Mouse (Mus musculus) neural tube, embryonic 10.5 days (tissue): ENCODE measurements around the gene Guca2a.
"Not testable (repeated sequence)": the region's sequence is repeated elsewhere in the genome, so short reads cannot be mapped to it uniquely, and the experiment has no call there.

Source experiments
- DNase-seq: peaks from one replicate; pipeline ENCODE4 v3.0.0-alpha.2; 2017; ENCODE audit warnings: low spot score; ENCODE audit errors: extremely low spot score

The Guca2a gene

GRCm38 (mm10) chr4:119637176-119637845, at the start of gene Guca2a:
Gene Guca2a, plus strand, starts transcription at chr4:119637704.
- no peak for DNase-seq

GRCm38 (mm10) chr4:119588037-119588436, 49.5 kb upstream of the Guca2a start:
- DNase-seq, result no peak

- no peak for DNase-seq
Observed at GRCm38 (mm10) chr4:119589423-119589822, 48.1 kb upstream of the Guca2a start.

- DNase-seq, result no peak
Observed at GRCm38 (mm10) chr4:119590027-119590426, 47.5 kb upstream of the Guca2a start.

GRCm38 (mm10) chr4:119592479-119592878, 45.0 kb upstream of the Guca2a start:
- DNase-seq, result no peak

- no peak for DNase-seq
Observed at GRCm38 (mm10) chr4:119594331-119594730, 43.2 kb upstream of the Guca2a start.

GRCm38 (mm10) chr4:119599605-119600004, 37.9 kb upstream of the Guca2a start:
- DNase-seq, result no peak

- DNase-seq, result no peak
Observed at GRCm38 (mm10) chr4:119609488-119609887, 28.0 kb upstream of the Guca2a start.

- no peak for DNase-seq
Observed at GRCm38 (mm10) chr4:119614078-119614477, 23.4 kb upstream of the Guca2a start.

- no peak for DNase-seq
Observed at GRCm38 (mm10) chr4:119614724-119615123, 22.8 kb upstream of the Guca2a start.

- no peak for DNase-seq
Observed at GRCm38 (mm10) chr4:119626081-119626645, 11.3 kb upstream of the Guca2a start.

GRCm38 (mm10) chr4:119626876-119627275, 10.6 kb upstream of the Guca2a start:
- no peak for DNase-seq

GRCm38 (mm10) chr4:119627317-119627716, 10.2 kb upstream of the Guca2a start:
- DNase-seq, result no peak

GRCm38 (mm10) chr4:119628363-119628762, 9.1 kb upstream of the Guca2a start:
- not testable (repeated sequence) for DNase-seq

GRCm38 (mm10) chr4:119631115-119631919, 6.2 kb upstream of the Guca2a start:
- DNase-seq, result no peak

GRCm38 (mm10) chr4:119632721-119633120, 4.8 kb upstream of the Guca2a start:
- DNase-seq, result no peak

GRCm38 (mm10) chr4:119633342-119633741, 4.2 kb upstream of the Guca2a start:
- DNase-seq, result no peak

GRCm38 (mm10) chr4:119633948-119634347, 3.6 kb upstream of the Guca2a start:
- DNase-seq, result no peak

- DNase-seq, result no peak
Observed at GRCm38 (mm10) chr4:119634908-119635660, 2.4 kb upstream of the Guca2a start.

- no peak for DNase-seq
Observed at GRCm38 (mm10) chr4:119635686-119636085, 1.8 kb upstream of the Guca2a start.

GRCm38 (mm10) chr4:119636731-119637130, 773 bp upstream of the Guca2a start:
- no peak for DNase-seq

- no peak for DNase-seq
Observed at GRCm38 (mm10) chr4:119637946-119638345, 442 bp downstream of the Guca2a start.
